Mouse (Mus musculus) liver, embryonic 13.5 days (tissue): ENCODE data around the gene Etl4. TPM values are rescaled to one million over a fixed set of nuclear protein-coding genes. Genes with fewer than 3 reads are reported as not detected.

Source experiments
- ATAC-seq: fragments of 200-750 bp; cut with Nextera tagmentation; 2 replicates; pipeline ENCODE4 v1.8.0; 2017; ENCODE audit warnings: low read depth, mild to moderate bottlenecking, moderate number of reproducible peaks, moderate library complexity
- DNase-seq: peaks from one replicate; pipeline ENCODE4 v3.0.0; 2022
- H3K27ac ChIP-seq: fragments of 300-500 bp; sonication (generic); 2 replicates; pipeline ENCODE4 v1.5.1; 2015; ENCODE audit warnings: moderate library complexity, mild to moderate bottlenecking, inconsistent platforms
- H3K27me3 ChIP-seq: fragments of 300-500 bp; sonication (generic); 2 replicates; pipeline ENCODE4 v1.6.1; 2015; ENCODE audit warnings: mild to moderate bottlenecking, inconsistent platforms
- H3K36me3 ChIP-seq: fragments of 300-500 bp; sonication (generic); 2 replicates; pipeline ENCODE4 v1.6.1; 2015; ENCODE audit warnings: mild to moderate bottlenecking, inconsistent platforms
- H3K4me1 ChIP-seq: fragments of 300-500 bp; sonication (generic); replicated peaks from 2 replicates; pipeline ENCODE4 v1.6.1; 2015; ENCODE audit warnings: inconsistent platforms
- H3K4me2 ChIP-seq: fragments of 300-500 bp; sonication (generic); 2 replicates; pipeline ENCODE4 v1.6.1; 2015; ENCODE audit warnings: inconsistent platforms, mild to moderate bottlenecking, moderate library complexity
- H3K4me3 ChIP-seq: fragments of 300-500 bp; sonication (generic); replicated peaks from 2 replicates; pipeline ENCODE4 v1.5.1; 2015; ENCODE audit warnings: mild to moderate bottlenecking, inconsistent platforms
- H3K9ac ChIP-seq: fragments of 300-500 bp; sonication (generic); 2 replicates; pipeline ENCODE4 v1.6.1; 2015; ENCODE audit warnings: mild to moderate bottlenecking, inconsistent platforms
- H3K9me3 ChIP-seq: fragments of 300-500 bp; sonication (generic); replicated peaks from 2 replicates; pipeline ENCODE4 v1.6.1; 2016; ENCODE audit warnings: inconsistent platforms
- WGBS: fragments of 180-500 bp; shearing (Covaris S2); methylation state at CpG from one replicate; pipeline ENCODE4 v1.1.7; 2015; ENCODE audit not compliant: insufficient replicate concordance; 5-methylcytosine and 5-hydroxymethylcytosine counted together
- polyA plus RNA-seq: library from polyadenylated mRNA; unstranded; fragments of >200 nt; fragmentation: Nextera tagmentation; extraction: Ambion mirVana; gene quantifications from 2 replicates; pipeline ENCODE4 v1.2.1, GENCODE M21; 2015

Etl4 gene
- polyA plus RNA-seq, 1 experiment from 2014 or later = 2.7 TPM

DNA sequence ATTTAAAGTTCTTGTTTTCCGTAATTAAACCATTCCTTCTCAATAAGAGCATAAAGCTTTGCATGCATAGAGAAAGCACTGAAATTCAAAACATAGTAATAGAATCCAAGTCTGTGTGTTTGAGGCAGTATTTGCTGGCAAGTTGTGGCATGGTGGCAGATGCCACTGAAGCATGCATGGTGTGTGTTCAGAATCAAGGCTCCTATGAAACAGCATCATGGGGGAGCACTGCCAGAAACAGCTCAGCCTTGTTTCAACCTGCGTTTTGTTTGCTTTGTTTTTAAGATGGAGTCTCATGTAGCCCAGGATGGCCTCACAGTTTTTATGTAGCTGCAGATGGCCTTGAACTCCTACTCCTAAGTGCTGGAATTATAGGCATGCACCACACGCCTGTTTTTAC, 614.1 kb downstream of the Etl4 start:
- 57% methylated on average over 3 of the region's 3 CpGs for WGBS
- Histone ChIP-seq H3K4me1 (peaks cover 4% of the 10 kb centered on the region), H3K4me3 (no peak overlapping the region), H3K9me3 (no peaks in the 10 kb centered on the region), H3K27ac (no peak overlapping the region), H3K27me3 (peaks cover 19% of the 10 kb centered on the region), H3K36me3 (no peaks in the 10 kb centered on the region), H3K9ac (no peak overlapping the region), H3K4me2 (no peak overlapping the region)
- DNase-seq (no peak), ATAC-seq (no peak)

DNA sequence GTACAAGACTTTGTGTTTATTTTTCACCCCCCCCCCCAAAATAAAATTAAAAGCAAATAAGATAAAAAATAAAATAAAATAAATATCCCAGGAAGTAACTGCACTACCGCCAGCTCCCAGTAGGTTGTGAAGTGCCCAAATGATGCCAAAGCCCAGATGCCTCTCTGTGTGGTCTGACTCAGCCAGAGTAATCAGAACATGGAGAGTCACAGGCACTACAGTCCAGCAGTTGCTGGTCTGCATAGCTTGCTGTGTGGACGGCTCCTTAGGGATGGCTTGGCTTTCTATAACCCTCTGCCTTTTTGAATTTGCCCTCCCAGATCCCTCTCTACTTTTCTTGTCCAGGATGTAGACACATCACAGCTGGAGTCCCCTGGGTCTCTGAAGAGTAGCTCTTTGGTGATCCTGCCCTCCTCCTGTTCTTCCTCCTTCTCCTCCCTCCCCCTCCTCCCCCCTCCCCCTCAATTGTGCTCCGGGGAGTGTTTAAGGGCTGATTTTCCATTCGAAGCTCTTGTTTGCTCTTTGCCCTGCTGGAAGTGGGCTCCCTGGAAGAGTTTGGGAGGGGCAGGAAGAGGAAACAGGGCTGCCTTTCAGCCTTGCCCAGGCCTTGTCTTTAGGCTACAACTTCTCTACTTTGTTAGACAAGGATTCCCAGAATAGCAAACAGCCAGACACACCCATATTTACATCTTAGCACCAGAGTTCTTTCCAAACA, 616.5 kb downstream of the Etl4 start:
- no peak overlapping the region for H3K4me3 ChIP-seq
- no peak for ATAC-seq
- no peaks in the 10 kb centered on the region for H3K36me3 ChIP-seq
- H3K4me1 ChIP-seq = no peaks in the 10 kb centered on the region
- peaks cover 2% of the 10 kb centered on the region; the same call in 1 of the 2 replicates for H3K27me3 ChIP-seq
- no peak overlapping the region for H3K9ac ChIP-seq
- WGBS = 39% methylated on average over 4 of the region's 4 CpGs
- no peak overlapping the region for H3K4me2 ChIP-seq
- DNase-seq = no peak
- no peak overlapping the region for H3K27ac ChIP-seq
- H3K9me3 ChIP-seq = no peaks in the 10 kb centered on the region

DNA sequence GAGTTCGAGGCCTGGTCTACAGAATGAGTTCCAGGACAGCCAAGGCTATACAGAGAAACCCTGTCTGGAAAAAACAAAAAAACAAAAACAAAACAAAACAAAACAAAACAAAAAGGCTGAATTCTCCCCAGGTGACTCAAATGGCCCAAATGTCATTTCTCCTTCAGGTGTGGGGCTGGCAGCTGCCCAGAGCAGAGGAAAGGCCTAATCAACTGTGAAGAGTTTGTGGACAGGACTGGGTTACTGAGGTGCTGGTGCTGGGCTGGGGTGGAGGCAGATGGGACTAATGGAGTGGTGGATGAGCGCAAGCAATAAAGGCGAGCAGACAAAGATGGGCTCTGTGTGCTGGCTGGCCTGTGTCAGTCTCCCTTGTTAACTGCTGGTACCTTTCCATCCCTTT, 617.3 kb downstream of the Etl4 start:
- H3K4me2 ChIP-seq = no peak overlapping the region
- H3K9me3 ChIP-seq = no peaks in the 10 kb centered on the region
- H3K27me3 ChIP-seq = no peaks in the 10 kb centered on the region
- no peak for ATAC-seq
- H3K27ac ChIP-seq = no peak overlapping the region
- no peak for DNase-seq
- H3K4me3 ChIP-seq = no peak overlapping the region
- no peaks in the 10 kb centered on the region for H3K4me1 ChIP-seq
- H3K36me3 ChIP-seq = no peaks in the 10 kb centered on the region
- WGBS = 75% methylated on average over 3 of the region's 3 CpGs
- no peak overlapping the region for H3K9ac ChIP-seq

- Histone ChIP-seq H3K4me2 (no peak overlapping the region), H3K4me3 (no peak overlapping the region), H3K4me1 (no peaks in the 10 kb centered on the region), H3K9ac (no peak overlapping the region), H3K27me3 (no peaks in the 10 kb centered on the region), H3K36me3 (no peaks in the 10 kb centered on the region), H3K9me3 (no peaks in the 10 kb centered on the region), H3K27ac (no peak overlapping the region)
- 22% methylated on average over 3 of the region's 3 CpGs for WGBS
- ATAC-seq (no peak), DNase-seq (no peak)
Measured at GRCm38 (mm10) chr2:20532623-20533022, 623.0 kb downstream of the Etl4 start.

DNA sequence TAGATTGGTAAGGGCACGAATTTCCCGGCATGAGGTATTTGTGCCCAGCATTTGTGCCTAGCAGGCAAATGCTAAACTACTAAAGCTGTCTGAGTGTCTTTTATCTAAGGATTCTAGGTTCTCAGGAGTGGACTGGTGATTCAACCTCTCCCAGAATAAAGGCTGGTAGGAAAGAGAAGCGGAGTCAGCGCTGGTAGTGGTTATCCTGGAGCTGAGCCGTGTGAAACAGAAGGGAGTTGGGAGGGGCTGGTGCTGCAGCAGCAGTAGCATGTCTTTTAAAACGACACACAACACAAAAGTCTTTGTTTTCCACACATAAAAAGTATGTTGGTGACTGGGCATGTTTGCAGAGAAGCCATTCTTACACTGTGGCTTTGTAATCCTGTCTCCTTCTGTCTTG, 628.2 kb downstream of the Etl4 start:
- 73% methylated on average over 6 of the region's 6 CpGs for WGBS
- H3K9me3 ChIP-seq = no peaks in the 10 kb centered on the region

GRCm38 (mm10) chr2:20538871-20539270, 629.3 kb downstream of the Etl4 start:
- ATAC-seq = no peak
- WGBS = 67% methylated on average over 4 of the region's 4 CpGs
- no peak overlapping the region for H3K4me3 ChIP-seq

More for the DNA sequence above, 628.2 kb downstream of the Etl4 start:
- Histone ChIP-seq H3K27me3 (no peaks in the 10 kb centered on the region), H3K36me3 (no peaks in the 10 kb centered on the region), H3K9ac (no peak overlapping the region), H3K27ac (no peak overlapping the region), H3K4me2 (no peak overlapping the region), H3K4me1 (no peaks in the 10 kb centered on the region), H3K4me3 (no peak overlapping the region)
- DNase-seq (no peak), ATAC-seq (no peak)

GRCm38 (mm10) chr2:20541261-20541660, 631.7 kb downstream of the Etl4 start:
- Histone ChIP-seq H3K9me3 (no peaks in the 10 kb centered on the region), H3K36me3 (no peaks in the 10 kb centered on the region), H3K4me1 (no peaks in the 10 kb centered on the region), H3K4me3 (no peak overlapping the region), H3K27me3 (no peaks in the 10 kb centered on the region), H3K9ac (no peak overlapping the region), H3K4me2 (no peak overlapping the region), H3K27ac (no peak overlapping the region)
- DNase-seq = no peak
- ATAC-seq = no peak

More at GRCm38 (mm10) chr2:20538871-20539270, 629.3 kb downstream of the Etl4 start:
- no peak for DNase-seq
- Histone ChIP-seq H3K9me3 (no peaks in the 10 kb centered on the region), H3K4me1 (no peaks in the 10 kb centered on the region), H3K36me3 (no peaks in the 10 kb centered on the region), H3K27me3 (no peaks in the 10 kb centered on the region), H3K9ac (no peak overlapping the region), H3K27ac (no peak overlapping the region), H3K4me2 (no peak overlapping the region)

GRCm38 (mm10) chr2:20542286-20542685, 632.7 kb downstream of the Etl4 start:
- no peak overlapping the region for H3K27ac ChIP-seq
- no peak overlapping the region for H3K4me3 ChIP-seq
- H3K9me3 ChIP-seq = no peaks in the 10 kb centered on the region
- no peak overlapping the region for H3K4me2 ChIP-seq
- ATAC-seq = no peak
- H3K36me3 ChIP-seq = no peaks in the 10 kb centered on the region
- peaks cover 9% of the 10 kb centered on the region; the same call in 1 of the 2 replicates for H3K4me1 ChIP-seq
- H3K27me3 ChIP-seq = no peaks in the 10 kb centered on the region
- WGBS = 64% methylated on average over 7 of the region's 7 CpGs
- H3K9ac ChIP-seq = no peak overlapping the region
- DNase-seq = no peak

- H3K27me3 ChIP-seq = no peaks in the 10 kb centered on the region
- H3K9me3 ChIP-seq = no peaks in the 10 kb centered on the region
- ATAC-seq = no peak
Measured at GRCm38 (mm10) chr2:20545624-20546023, 636.0 kb downstream of the Etl4 start.

GRCm38 (mm10) chr2:20546496-20547348, 637.1 kb downstream of the Etl4 start:
- H3K27me3 ChIP-seq = no peaks in the 10 kb centered on the region
- no peak overlapping the region for H3K27ac ChIP-seq
- DNase-seq (no peak), ATAC-seq (no peak)
- WGBS = 27% methylated on average over 11 of the region's 11 CpGs
- H3K4me1 ChIP-seq = peaks cover 10% of the 10 kb centered on the region; the same call in 1 of the 2 replicates
- no peaks in the 10 kb centered on the region for H3K9me3 ChIP-seq
- no peak overlapping the region for H3K9ac ChIP-seq
- peak overlapping the region; percentile 43 for H3K4me2 ChIP-seq
- H3K4me3 ChIP-seq = peak overlapping the region; percentile 18; the same call in 1 of the 2 replicates
- H3K36me3 ChIP-seq = no peaks in the 10 kb centered on the region

More at GRCm38 (mm10) chr2:20545624-20546023, 636.0 kb downstream of the Etl4 start:
- WGBS = 60% methylated on average over 2 of the region's 2 CpGs
- no peak overlapping the region for H3K9ac ChIP-seq
- no peak for DNase-seq
- no peaks in the 10 kb centered on the region for H3K36me3 ChIP-seq
- no peak overlapping the region for H3K4me2 ChIP-seq
- no peak overlapping the region for H3K4me3 ChIP-seq
- H3K27ac ChIP-seq = no peak overlapping the region
- H3K4me1 ChIP-seq = peaks cover 10% of the 10 kb centered on the region; the same call in 1 of the 2 replicates

DNA sequence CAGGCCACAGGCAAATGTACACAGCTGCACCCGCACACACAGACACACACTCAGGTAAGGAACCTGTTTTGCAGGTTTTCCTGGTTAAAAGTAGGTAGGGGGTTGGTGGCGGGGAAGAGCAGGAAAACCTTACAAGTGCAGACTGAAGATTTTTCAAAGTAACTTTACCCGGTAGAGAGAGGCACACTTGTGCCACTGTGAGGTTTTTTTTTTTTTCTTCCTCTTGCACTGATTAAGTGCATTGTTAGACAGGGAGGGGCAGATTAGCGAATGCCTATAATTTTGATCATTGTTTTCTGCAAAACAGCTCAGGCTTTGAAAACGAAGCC, 637.7 kb downstream of the Etl4 start:
- H3K27ac ChIP-seq = no peak overlapping the region
- H3K4me2 ChIP-seq = peak overlapping the region; percentile 43
- H3K4me3 ChIP-seq = peak overlapping the region; percentile 18
- ATAC-seq (no peak), DNase-seq (no peak)
- WGBS = 19% methylated on average over 5 of the region's 5 CpGs
- H3K9ac ChIP-seq = no peak overlapping the region
- no peaks in the 10 kb centered on the region for H3K9me3 ChIP-seq
- H3K27me3 ChIP-seq = no peaks in the 10 kb centered on the region
- no peaks in the 10 kb centered on the region for H3K36me3 ChIP-seq
- peaks cover 10% of the 10 kb centered on the region; the same call in 1 of the 2 replicates for H3K4me1 ChIP-seq
